Mouse (Mus musculus): ENCODE data around the gene Lrrc27.

GRCm38 (mm10) chr7:139235651-139236358 is 23.0 kb downstream of the Lrrc27 start:
- no peak for TF ChIP-seq POLR2A (IDR thresholded peaks at IDR 0.05; ENCODE audit: borderline replicate concordance, extremely low read depth, insufficient read depth, insufficient read length, poor library complexity, severe bottlenecking)
- TF ChIP-seq CTCF (IDR thresholded peaks at IDR 0.05; ENCODE audit: borderline replicate concordance, extremely low read depth, insufficient read depth, insufficient read length): no peak
